Mouse (Mus musculus): ENCODE results near the gene Zbtb17. TPM values are rescaled to one million over a fixed set of nuclear protein-coding genes. Genes with fewer than 3 reads are reported as not detected.

The Zbtb17 gene
- total and polyA plus RNA-seq, 2 experiments from 2014 or later, result 30.1 to 34.4 TPM

DNA sequence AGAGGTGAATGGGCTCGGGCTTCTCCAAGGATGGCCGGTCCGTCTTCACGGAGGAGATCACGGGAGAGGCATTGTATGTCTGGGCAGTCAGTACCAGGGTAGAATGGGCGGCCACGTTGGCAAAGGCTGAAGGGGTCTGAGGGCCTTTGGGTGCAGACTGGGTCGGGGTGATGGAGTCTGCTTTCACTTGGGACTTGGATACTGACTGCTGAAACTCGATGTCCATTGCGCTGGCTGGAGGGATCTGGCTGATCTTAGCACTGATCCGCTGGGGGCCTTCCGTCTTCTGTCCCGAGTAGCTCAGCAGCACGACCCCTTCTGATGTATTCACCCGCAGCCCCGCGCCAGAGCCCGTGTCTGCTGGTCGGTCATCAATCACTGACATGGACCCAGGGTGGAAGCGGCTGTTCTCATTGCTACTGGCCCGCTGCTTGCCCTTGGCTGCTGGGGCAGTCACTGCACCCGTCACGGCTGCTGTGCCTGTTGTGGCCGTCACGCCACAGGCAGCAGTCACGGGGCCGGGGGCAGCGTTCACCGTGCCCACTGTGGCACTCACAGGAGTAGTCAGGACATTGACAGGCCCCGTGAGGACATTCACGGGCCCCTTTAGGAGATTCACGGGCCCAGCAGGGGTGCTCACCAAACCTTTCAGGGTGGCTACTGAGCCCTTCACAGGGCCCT, 28.3 kb downstream of the Zbtb17 start:
- Histone ChIP-seq H3K4me2 (ENCODE audit: low read depth, low read length, poor library complexity, severe bottlenecking) (no peak overlapping the region), H3K9me3 (ENCODE audit: low read length) (no peaks in the 10 kb centered on the region), H3K4me3 (ENCODE audit: low read depth, low read length) (no peak overlapping the region), H3K9ac (replicated peaks; ENCODE audit: low read length, poor library complexity, severe bottlenecking) (no peak overlapping the region), H3K27ac (ENCODE audit: low read depth, low read length) (no peak overlapping the region), H3K4me1 (ENCODE audit: insufficient read depth, low read length) (no peaks in the 10 kb centered on the region), H3K27me3 (ENCODE audit: insufficient read depth, low read length) (no peaks in the 10 kb centered on the region), H3K36me3 (ENCODE audit: insufficient read depth, low read length) (peaks cover 91% of the 10 kb centered on the region)
- no peak for DNase-seq (ENCODE audit: low spot score)
- no peak for ATAC-seq (ENCODE audit: low FRiP score)
- TF ChIP-seq CTCF (IDR thresholded peaks at IDR 0.05), result no peak
- WGBS, result 93% methylated on average over 32 of the region's 32 CpGs

GRCm38 (mm10) chr4:141474431-141474830, 30.0 kb downstream of the Zbtb17 start:
- H3K4me3 ChIP-seq (ENCODE audit: low read depth, low read length), result no peak overlapping the region
- H3K36me3 ChIP-seq (ENCODE audit: insufficient read depth, low read length), result peaks cover 95% of the 10 kb centered on the region
- no peak for ATAC-seq (ENCODE audit: low FRiP score)
- no peak overlapping the region for H3K4me2 ChIP-seq (ENCODE audit: low read depth, low read length, poor library complexity, severe bottlenecking)
- no peaks in the 10 kb centered on the region for H3K4me1 ChIP-seq (ENCODE audit: insufficient read depth, low read length)
- H3K27ac ChIP-seq (ENCODE audit: low read depth, low read length), result no peak overlapping the region
- H3K9me3 ChIP-seq (ENCODE audit: low read length), result no peaks in the 10 kb centered on the region
- no peaks in the 10 kb centered on the region for H3K27me3 ChIP-seq (ENCODE audit: insufficient read depth, low read length)
- TF ChIP-seq CTCF (IDR thresholded peaks at IDR 0.05), result no peak
- 92% methylated on average over 19 of the region's 19 CpGs for WGBS
- peak; percentile 46 for DNase-seq (ENCODE audit: low spot score)
- no peak overlapping the region for H3K9ac ChIP-seq (replicated peaks; ENCODE audit: low read length, poor library complexity, severe bottlenecking)

GRCm38 (mm10) chr4:141477681-141478102, 33.2 kb downstream of the Zbtb17 start:
- no peak for TF ChIP-seq CTCF (IDR thresholded peaks at IDR 0.05)
- no peak overlapping the region for H3K4me3 ChIP-seq (ENCODE audit: low read depth, low read length)
- peak; percentile 29; the same call in 1 of the 2 replicates for ATAC-seq (ENCODE audit: low FRiP score)
- no peaks in the 10 kb centered on the region for H3K27me3 ChIP-seq (ENCODE audit: insufficient read depth, low read length)
- peaks cover 88% of the 10 kb centered on the region for H3K36me3 ChIP-seq (ENCODE audit: insufficient read depth, low read length)
- H3K9ac ChIP-seq (replicated peaks; ENCODE audit: low read length, poor library complexity, severe bottlenecking), result no peak overlapping the region
- peak overlapping the region; percentile 57 for H3K27ac ChIP-seq (ENCODE audit: low read depth, low read length)
- 65% methylated on average over 16 of the region's 16 CpGs for WGBS
- H3K4me2 ChIP-seq (ENCODE audit: low read depth, low read length, poor library complexity, severe bottlenecking), result no peak overlapping the region
- peak; percentile 89 for DNase-seq (ENCODE audit: low spot score)
- no peaks in the 10 kb centered on the region for H3K9me3 ChIP-seq (ENCODE audit: low read length)
- H3K4me1 ChIP-seq (ENCODE audit: insufficient read depth, low read length), result no peaks in the 10 kb centered on the region

GRCm38 (mm10) chr4:141478225-141478624, 33.8 kb downstream of the Zbtb17 start:
- H3K9ac ChIP-seq (replicated peaks; ENCODE audit: low read length, poor library complexity, severe bottlenecking), result no peak overlapping the region
- H3K27me3 ChIP-seq (ENCODE audit: insufficient read depth, low read length), result no peaks in the 10 kb centered on the region
- no peak for TF ChIP-seq CTCF (IDR thresholded peaks at IDR 0.05)
- H3K4me2 ChIP-seq (ENCODE audit: low read depth, low read length, poor library complexity, severe bottlenecking), result no peak overlapping the region
- peaks cover 87% of the 10 kb centered on the region for H3K36me3 ChIP-seq (ENCODE audit: insufficient read depth, low read length)
- ATAC-seq (ENCODE audit: low FRiP score) (no peak), DNase-seq (ENCODE audit: low spot score) (no peak)
- peak overlapping the region; percentile 52 for H3K27ac ChIP-seq (ENCODE audit: low read depth, low read length)
- H3K4me1 ChIP-seq (ENCODE audit: insufficient read depth, low read length), result no peaks in the 10 kb centered on the region
- no peak overlapping the region for H3K4me3 ChIP-seq (ENCODE audit: low read depth, low read length)
- H3K9me3 ChIP-seq (ENCODE audit: low read length), result no peaks in the 10 kb centered on the region
- WGBS, result 71% methylated on average over 23 of the region's 23 CpGs

- H3K9ac ChIP-seq (replicated peaks; ENCODE audit: low read length, poor library complexity, severe bottlenecking), result no peak overlapping the region
- DNase-seq (ENCODE audit: low spot score) (no peak), ATAC-seq (ENCODE audit: low FRiP score) (no peak)
- H3K27me3 ChIP-seq (ENCODE audit: insufficient read depth, low read length), result no peaks in the 10 kb centered on the region
- TF ChIP-seq CTCF (IDR thresholded peaks at IDR 0.05), result no peak
- peaks cover 85% of the 10 kb centered on the region for H3K36me3 ChIP-seq (ENCODE audit: insufficient read depth, low read length)
- no peaks in the 10 kb centered on the region for H3K4me1 ChIP-seq (ENCODE audit: insufficient read depth, low read length)
- no peak overlapping the region for H3K4me2 ChIP-seq (ENCODE audit: low read depth, low read length, poor library complexity, severe bottlenecking)
- H3K9me3 ChIP-seq (ENCODE audit: low read length), result no peaks in the 10 kb centered on the region
- H3K27ac ChIP-seq (ENCODE audit: low read depth, low read length), result peak overlapping the region; percentile 52
- no peak overlapping the region for H3K4me3 ChIP-seq (ENCODE audit: low read depth, low read length)
- WGBS, result 89% methylated on average over 32 of the region's 32 CpGs
Observed at GRCm38 (mm10) chr4:141478794-141479193, 34.3 kb downstream of the Zbtb17 start.

DNA sequence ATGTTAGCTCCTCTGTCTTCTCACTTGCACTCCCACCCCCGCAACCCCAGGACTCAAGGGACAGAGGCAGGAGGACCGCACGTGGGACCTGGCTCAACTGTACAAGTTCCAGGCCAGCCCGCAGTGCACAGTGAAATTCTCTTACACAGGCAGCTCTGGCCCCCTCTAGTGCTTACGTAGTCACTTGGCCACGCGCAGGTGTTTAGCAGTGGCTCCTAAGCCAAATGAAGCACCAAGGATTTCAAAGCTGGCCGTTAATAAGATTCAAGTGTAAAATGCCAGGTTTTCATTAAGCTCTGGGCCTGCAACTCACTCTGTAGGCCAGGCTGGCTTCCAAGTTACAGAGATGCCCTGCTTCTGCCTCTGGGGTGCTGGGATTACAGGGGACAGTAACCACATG, 35.0 kb downstream of the Zbtb17 start:
- no peaks in the 10 kb centered on the region for H3K4me1 ChIP-seq (ENCODE audit: insufficient read depth, low read length)
- H3K9me3 ChIP-seq (ENCODE audit: low read length), result no peaks in the 10 kb centered on the region
- peaks cover 84% of the 10 kb centered on the region for H3K36me3 ChIP-seq (ENCODE audit: insufficient read depth, low read length)
- H3K4me2 ChIP-seq (ENCODE audit: low read depth, low read length, poor library complexity, severe bottlenecking), result no peak overlapping the region
- no peak overlapping the region for H3K9ac ChIP-seq (replicated peaks; ENCODE audit: low read length, poor library complexity, severe bottlenecking)
- 87% methylated on average over 8 of the region's 8 CpGs for WGBS
- H3K27me3 ChIP-seq (ENCODE audit: insufficient read depth, low read length), result no peaks in the 10 kb centered on the region
- no peak for ATAC-seq (ENCODE audit: low FRiP score)
- no peak overlapping the region for H3K27ac ChIP-seq (ENCODE audit: low read depth, low read length)
- no peak for DNase-seq (ENCODE audit: low spot score)
- no peak overlapping the region for H3K4me3 ChIP-seq (ENCODE audit: low read depth, low read length)
- peak; percentile 22; the same call in 1 of the 2 replicates for TF ChIP-seq CTCF (IDR thresholded peaks at IDR 0.05)
